Mouse (Mus musculus) heart, embryonic 16.5 days (tissue): ENCODE results near the gene Dgkg. TPM values are rescaled to one million over a fixed set of nuclear protein-coding genes. Genes with fewer than 3 reads are reported as not detected.

Experiments used
- ATAC-seq: fragments of 200-750 bp; cut with Nextera tagmentation; replicated peaks from 2 replicates; pipeline ENCODE4 v1.8.0; 2017; ENCODE audit warnings: moderate number of reproducible peaks; ENCODE audit not compliant: insufficient read depth, low FRiP score; ENCODE audit errors: extremely low read depth
- H3K27ac ChIP-seq: fragments of 300-500 bp; sonication (generic); 2 replicates; pipeline ENCODE4 v1.5.1; 2014; ENCODE audit warnings: mild to moderate bottlenecking, low read length, control low read depth, moderate library complexity
- H3K27me3 ChIP-seq: fragments of 300-500 bp; sonication (generic); 2 replicates; pipeline ENCODE4 v1.6.1; 2014; ENCODE audit warnings: low read length, mixed read lengths; ENCODE audit not compliant: control insufficient read depth, insufficient read depth
- H3K36me3 ChIP-seq: fragments of 300-500 bp; sonication (generic); 2 replicates; pipeline ENCODE4 v1.6.1; 2014; ENCODE audit not compliant: control insufficient read depth, insufficient read depth
- H3K4me1 ChIP-seq: fragments of 300-500 bp; sonication (generic); 2 replicates; pipeline ENCODE4 v1.6.1; 2014; ENCODE audit warnings: low read length, mixed read lengths; ENCODE audit not compliant: control insufficient read depth, insufficient read depth
- H3K4me2 ChIP-seq: fragments of 300-500 bp; sonication (generic); 2 replicates; pipeline ENCODE4 v1.6.1; 2014; ENCODE audit warnings: low read depth, mild to moderate bottlenecking, control low read depth, low read length
- H3K4me3 ChIP-seq: fragments of 300-500 bp; sonication (generic); 2 replicates; pipeline ENCODE4 v1.5.1; 2014; ENCODE audit warnings: mild to moderate bottlenecking, control low read depth, low read length
- H3K9ac ChIP-seq: fragments of 300-500 bp; sonication (generic); 2 replicates; pipeline ENCODE4 v1.6.1; 2014; ENCODE audit warnings: low read length, control low read depth
- H3K9me3 ChIP-seq: fragments of 300-500 bp; sonication (generic); replicated peaks from 2 replicates; pipeline ENCODE4 v1.6.1; 2016; ENCODE audit warnings: low read length; ENCODE audit not compliant: control insufficient read depth
- WGBS: fragments of 180-500 bp; shearing (Covaris S2); extraction: QIAGEN DNeasy Blood & Tissue Kit; methylation state at CpG from one replicate; pipeline ENCODE4 v1.1.7; 2014; 5-methylcytosine and 5-hydroxymethylcytosine counted together
- polyA plus RNA-seq: library from polyadenylated mRNA; unstranded; fragments of >200 nt; fragmentation: Nextera tagmentation; extraction: Ambion mirVana; gene quantifications from 2 replicates; pipeline ENCODE4 v1.2.1, GENCODE M21; 2015

Dgkg gene
- polyA plus RNA-seq, 1 experiment from 2014 or later, result 1.4 TPM

GRCm38 (mm10) chr16:22655223-22655622, 1.8 kb downstream of the Dgkg start:
- no peak for ATAC-seq
- no peak overlapping the region for H3K27ac ChIP-seq
- H3K36me3 ChIP-seq, result no peaks in the 10 kb centered on the region
- no peak overlapping the region for H3K4me3 ChIP-seq
- peaks cover 18% of the 10 kb centered on the region for H3K27me3 ChIP-seq
- no peak overlapping the region; the same call in 1 of the 2 replicates for H3K4me2 ChIP-seq
- H3K4me1 ChIP-seq, result peaks cover 5% of the 10 kb centered on the region; the same call in 1 of the 2 replicates
- H3K9me3 ChIP-seq, result no peaks in the 10 kb centered on the region
- 41% methylated on average over 5 of the region's 5 CpGs for WGBS
- H3K9ac ChIP-seq, result no peak overlapping the region

GRCm38 (mm10) chr16:22654477-22654835, 2.6 kb downstream of the Dgkg start:
- Histone ChIP-seq H3K27me3 (peaks cover 18% of the 10 kb centered on the region), H3K36me3 (no peaks in the 10 kb centered on the region), H3K4me2 (no peak overlapping the region), H3K27ac (no peak overlapping the region), H3K9ac (no peak overlapping the region), H3K9me3 (no peaks in the 10 kb centered on the region), H3K4me3 (no peak overlapping the region), H3K4me1 (peaks cover 5% of the 10 kb centered on the region; the same call in 1 of the 2 replicates)
- ATAC-seq, result no peak
- 17% methylated on average over 2 of the region's 2 CpGs for WGBS

GRCm38 (mm10) chr16:22653817-22654476, 3.1 kb downstream of the Dgkg start:
- H3K9ac ChIP-seq, result no peak overlapping the region
- no peak overlapping the region for H3K27ac ChIP-seq
- no peaks in the 10 kb centered on the region for H3K9me3 ChIP-seq
- H3K4me1 ChIP-seq, result peaks cover 5% of the 10 kb centered on the region; the same call in 1 of the 2 replicates
- H3K4me3 ChIP-seq, result no peak overlapping the region
- H3K36me3 ChIP-seq, result no peaks in the 10 kb centered on the region
- no peak for ATAC-seq
- 83% methylated on average over 11 of the region's 11 CpGs for WGBS
- H3K4me2 ChIP-seq, result no peak overlapping the region
- H3K27me3 ChIP-seq, result peaks cover 18% of the 10 kb centered on the region

- H3K9ac ChIP-seq, result no peak overlapping the region
- no peak overlapping the region for H3K4me3 ChIP-seq
- no peak for ATAC-seq
- no peaks in the 10 kb centered on the region for H3K36me3 ChIP-seq
- H3K27me3 ChIP-seq, result peaks cover 5% of the 10 kb centered on the region
- no peak overlapping the region for H3K4me2 ChIP-seq
- no peak overlapping the region for H3K27ac ChIP-seq
- 57% methylated on average over 3 of the region's 3 CpGs for WGBS
- H3K4me1 ChIP-seq, result no peaks in the 10 kb centered on the region
- H3K9me3 ChIP-seq, result no peaks in the 10 kb centered on the region
Measured at GRCm38 (mm10) chr16:22651244-22651643, 5.8 kb downstream of the Dgkg start.

GRCm38 (mm10) chr16:22645256-22645655, 11.8 kb downstream of the Dgkg start:
- no peaks in the 10 kb centered on the region for H3K4me1 ChIP-seq
- no peaks in the 10 kb centered on the region for H3K36me3 ChIP-seq
- no peak overlapping the region for H3K4me2 ChIP-seq
- no peaks in the 10 kb centered on the region for H3K9me3 ChIP-seq
- no peak overlapping the region for H3K4me3 ChIP-seq
- no peak overlapping the region for H3K27ac ChIP-seq
- no peak for ATAC-seq
- 82% methylated on average over 1 of the region's 1 CpGs for WGBS
- H3K9ac ChIP-seq, result no peak overlapping the region
- no peaks in the 10 kb centered on the region for H3K27me3 ChIP-seq

GRCm38 (mm10) chr16:22643460-22643859, 13.6 kb downstream of the Dgkg start:
- Histone ChIP-seq H3K4me3 (no peak overlapping the region), H3K4me2 (no peak overlapping the region), H3K9ac (no peak overlapping the region), H3K9me3 (no peaks in the 10 kb centered on the region), H3K27me3 (no peaks in the 10 kb centered on the region), H3K4me1 (no peaks in the 10 kb centered on the region), H3K36me3 (no peaks in the 10 kb centered on the region), H3K27ac (no peak overlapping the region)
- ATAC-seq, result no peak
- WGBS, result 72% methylated on average over 8 of the region's 8 CpGs

- Histone ChIP-seq H3K4me2 (no peak overlapping the region), H3K9me3 (no peaks in the 10 kb centered on the region), H3K4me1 (no peaks in the 10 kb centered on the region), H3K4me3 (no peak overlapping the region), H3K27ac (no peak overlapping the region), H3K27me3 (no peaks in the 10 kb centered on the region), H3K9ac (no peak overlapping the region), H3K36me3 (no peaks in the 10 kb centered on the region)
- no peak for ATAC-seq
- 77% methylated on average over 6 of the region's 6 CpGs for WGBS
Measured at GRCm38 (mm10) chr16:22642953-22643352, 14.1 kb downstream of the Dgkg start.

GRCm38 (mm10) chr16:22642054-22642453, 15.0 kb downstream of the Dgkg start:
- Histone ChIP-seq H3K9me3 (no peaks in the 10 kb centered on the region), H3K4me2 (no peak overlapping the region), H3K4me1 (no peaks in the 10 kb centered on the region), H3K4me3 (no peak overlapping the region), H3K27me3 (no peaks in the 10 kb centered on the region), H3K36me3 (no peaks in the 10 kb centered on the region), H3K9ac (no peak overlapping the region), H3K27ac (no peak overlapping the region)
- no peak for ATAC-seq
- 63% methylated on average over 4 of the region's 4 CpGs for WGBS

GRCm38 (mm10) chr16:22641588-22641987, 15.4 kb downstream of the Dgkg start:
- H3K4me1 ChIP-seq, result no peaks in the 10 kb centered on the region
- no peak overlapping the region for H3K4me2 ChIP-seq
- no peak overlapping the region for H3K9ac ChIP-seq
- no peak for ATAC-seq
- no peaks in the 10 kb centered on the region for H3K27me3 ChIP-seq
- H3K4me3 ChIP-seq, result no peak overlapping the region
- 26% methylated on average over 9 of the region's 9 CpGs for WGBS
- H3K36me3 ChIP-seq, result no peaks in the 10 kb centered on the region
- H3K9me3 ChIP-seq, result no peaks in the 10 kb centered on the region
- H3K27ac ChIP-seq, result no peak overlapping the region
